Mouse (Mus musculus): ENCODE measurements around the gene Slmap. TPM values are rescaled to one million over a fixed set of nuclear protein-coding genes. Genes with fewer than 3 reads are reported as not detected.

Slmap gene
- polyA plus RNA-seq, 1 experiment from 2014 or later = 24.0 TPM

GRCm38 (mm10) chr14:26450036-26450800 lies 84.5 kb downstream of the Slmap start:
- Histone ChIP-seq H3K4me1 (peaks cover 8% of the 10 kb centered on the region), H3K9me3 (no peaks in the 10 kb centered on the region), H3K9ac (peak overlapping the region; percentile 21; the same call in 1 of the 2 replicates), H3K27me3 (replicated peaks) (no peaks in the 10 kb centered on the region), H3K4me2 (replicated peaks) (peak overlapping the region; percentile 22), H3K36me3 (no peaks in the 10 kb centered on the region), H3K4me3 (no peak overlapping the region), H3K27ac (no peak overlapping the region)
- 18% methylated on average over 16 of the region's 16 CpGs for WGBS
- ATAC-seq (ENCODE audit: low FRiP score, low read depth) = no peak

- H3K9ac ChIP-seq = no peak overlapping the region
- no peaks in the 10 kb centered on the region for H3K9me3 ChIP-seq
- H3K4me2 ChIP-seq (replicated peaks) = no peak overlapping the region
- WGBS = 82% methylated on average over 4 of the region's 4 CpGs
- no peaks in the 10 kb centered on the region for H3K36me3 ChIP-seq
- H3K4me1 ChIP-seq = peaks cover 8% of the 10 kb centered on the region
- H3K27me3 ChIP-seq (replicated peaks) = no peaks in the 10 kb centered on the region
- ATAC-seq (ENCODE audit: low FRiP score, low read depth) = no peak
- H3K27ac ChIP-seq = no peak overlapping the region
- H3K4me3 ChIP-seq = no peak overlapping the region
Measured at GRCm38 (mm10) chr14:26448581-26448980, 86.2 kb downstream of the Slmap start.

- Histone ChIP-seq H3K4me2 (replicated peaks) (no peak overlapping the region), H3K9me3 (no peaks in the 10 kb centered on the region), H3K36me3 (no peaks in the 10 kb centered on the region), H3K4me1 (peaks cover 8% of the 10 kb centered on the region), H3K4me3 (no peak overlapping the region), H3K27ac (no peak overlapping the region), H3K27me3 (replicated peaks) (no peaks in the 10 kb centered on the region), H3K9ac (no peak overlapping the region)
- ATAC-seq (ENCODE audit: low FRiP score, low read depth) = no peak
- WGBS = 95% methylated on average over 2 of the region's 2 CpGs
Measured at GRCm38 (mm10) chr14:26447223-26447622, 87.5 kb downstream of the Slmap start.

- 90% methylated on average over 3 of the region's 3 CpGs for WGBS
- Histone ChIP-seq H3K9me3 (no peaks in the 10 kb centered on the region), H3K4me3 (no peak overlapping the region), H3K9ac (no peak overlapping the region), H3K4me1 (peaks cover 8% of the 10 kb centered on the region), H3K27ac (no peak overlapping the region), H3K27me3 (replicated peaks) (no peaks in the 10 kb centered on the region), H3K4me2 (replicated peaks) (no peak overlapping the region), H3K36me3 (no peaks in the 10 kb centered on the region)
- no peak for ATAC-seq (ENCODE audit: low FRiP score, low read depth)
Measured at GRCm38 (mm10) chr14:26446538-26446937, 88.2 kb downstream of the Slmap start.

GRCm38 (mm10) chr14:26442534-26442933 lies 92.2 kb downstream of the Slmap start:
- 79% methylated on average over 6 of the region's 6 CpGs for WGBS
- Histone ChIP-seq H3K4me1 (no peaks in the 10 kb centered on the region), H3K27me3 (replicated peaks) (no peaks in the 10 kb centered on the region), H3K9me3 (no peaks in the 10 kb centered on the region), H3K36me3 (0 out of 2 replicates have a peak, but pooled peaks cover 2% of the 10 kb centered on the region), H3K27ac (no peak overlapping the region), H3K4me3 (no peak overlapping the region), H3K4me2 (replicated peaks) (no peak overlapping the region), H3K9ac (no peak overlapping the region)
- no peak for ATAC-seq (ENCODE audit: low FRiP score, low read depth)

DNA sequence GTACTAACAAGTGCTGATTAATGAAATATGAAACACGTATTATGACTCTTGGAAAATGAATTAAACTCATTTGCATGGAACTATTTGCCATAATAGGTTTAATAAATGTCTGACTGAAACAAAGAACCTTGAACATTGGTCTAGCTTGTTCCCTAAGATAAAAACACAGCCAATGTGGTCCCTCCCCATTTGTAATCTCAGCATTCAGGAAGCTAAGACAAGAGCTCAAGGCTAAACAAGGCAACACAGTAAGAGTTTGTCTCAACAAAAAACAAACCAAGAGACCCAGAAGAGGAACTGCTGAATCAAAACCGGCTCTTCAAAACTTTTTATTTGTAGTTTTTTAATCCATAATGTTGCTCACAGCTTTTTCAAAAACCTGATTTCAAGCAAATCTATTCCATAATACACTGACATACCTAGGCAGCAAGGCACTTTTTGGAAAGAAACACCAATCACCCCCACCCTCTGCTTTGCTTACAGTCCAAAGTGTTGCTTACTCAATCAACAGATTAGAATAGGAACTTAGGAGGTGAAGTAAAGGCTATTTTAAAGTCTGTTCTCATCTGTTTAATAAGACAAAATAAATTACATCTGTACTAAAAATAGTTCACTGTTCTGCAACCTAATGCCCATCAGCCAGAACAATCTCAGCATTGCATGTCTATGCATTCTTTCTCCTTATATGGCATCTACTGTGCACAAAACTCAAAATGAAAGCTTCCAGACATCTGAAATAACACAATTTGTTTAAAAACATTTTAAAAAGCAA lies 93.5 kb downstream of the Slmap start:
- Histone ChIP-seq H3K36me3 (peaks cover 5% of the 10 kb centered on the region; the same call in 1 of the 2 replicates), H3K4me2 (replicated peaks) (no peak overlapping the region), H3K4me3 (no peak overlapping the region), H3K27ac (no peak overlapping the region), H3K9ac (no peak overlapping the region), H3K4me1 (no peaks in the 10 kb centered on the region), H3K9me3 (no peaks in the 10 kb centered on the region), H3K27me3 (replicated peaks) (no peaks in the 10 kb centered on the region)
- ATAC-seq (ENCODE audit: low FRiP score, low read depth) = no peak
- WGBS = 93% methylated on average over 2 of the region's 2 CpGs

DNA sequence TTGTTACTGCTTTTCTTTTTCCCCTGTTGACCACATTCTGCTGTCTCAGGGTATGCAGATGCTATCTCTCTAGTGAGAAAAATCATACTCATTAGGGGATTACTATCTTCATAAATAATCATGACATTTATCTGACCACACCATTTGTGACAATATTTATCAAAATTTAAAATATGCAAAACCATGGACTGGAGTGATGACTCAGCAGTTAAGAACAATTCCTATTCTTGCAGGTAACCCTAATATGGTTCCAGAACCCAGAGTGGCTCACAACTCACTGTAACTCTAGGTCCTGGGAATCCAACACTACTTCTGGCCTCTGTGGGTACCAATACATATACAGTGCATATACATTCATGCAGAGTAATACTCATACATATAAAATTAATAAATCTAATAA lies 94.7 kb downstream of the Slmap start:
- no peaks in the 10 kb centered on the region for H3K27me3 ChIP-seq (replicated peaks)
- no peaks in the 10 kb centered on the region for H3K4me1 ChIP-seq
- no peak overlapping the region for H3K27ac ChIP-seq
- no peaks in the 10 kb centered on the region for H3K9me3 ChIP-seq
- H3K9ac ChIP-seq = no peak overlapping the region
- no peak for ATAC-seq (ENCODE audit: low FRiP score, low read depth)
- H3K4me2 ChIP-seq (replicated peaks) = no peak overlapping the region
- peaks cover 11% of the 10 kb centered on the region for H3K36me3 ChIP-seq
- no peak overlapping the region for H3K4me3 ChIP-seq

DNA sequence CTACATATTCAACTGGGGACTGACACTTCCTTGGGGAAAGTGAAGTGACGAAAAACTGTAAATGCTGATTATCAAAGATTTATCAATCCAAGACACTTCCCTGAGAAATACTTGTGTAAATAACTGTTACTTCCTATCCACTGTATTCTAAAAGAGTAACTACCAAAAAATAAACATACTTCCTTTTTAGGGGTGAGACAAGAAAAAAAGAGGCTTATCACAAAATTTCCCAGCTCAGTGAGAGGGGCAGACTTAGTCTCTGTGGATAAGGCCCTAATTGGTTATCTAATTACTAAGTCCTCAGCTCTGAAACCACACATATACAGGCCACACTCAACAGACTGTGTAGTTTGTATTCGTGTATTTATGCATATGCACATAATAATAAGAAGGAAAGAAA lies 97.0 kb downstream of the Slmap start:
- H3K9me3 ChIP-seq = no peaks in the 10 kb centered on the region
- H3K4me3 ChIP-seq = no peak overlapping the region
- H3K27me3 ChIP-seq (replicated peaks) = no peaks in the 10 kb centered on the region
- WGBS = 86% methylated on average over 2 of the region's 2 CpGs
- H3K27ac ChIP-seq = no peak overlapping the region
- no peak overlapping the region for H3K4me2 ChIP-seq (replicated peaks)
- no peaks in the 10 kb centered on the region for H3K4me1 ChIP-seq
- H3K36me3 ChIP-seq = peaks cover 11% of the 10 kb centered on the region
- H3K9ac ChIP-seq = no peak overlapping the region
- no peak for ATAC-seq (ENCODE audit: low FRiP score, low read depth)

GRCm38 (mm10) chr14:26436304-26436703 lies 98.4 kb downstream of the Slmap start:
- no peak overlapping the region for H3K9ac ChIP-seq
- H3K27me3 ChIP-seq (replicated peaks) = no peaks in the 10 kb centered on the region
- H3K4me3 ChIP-seq = no peak overlapping the region
- no peaks in the 10 kb centered on the region for H3K9me3 ChIP-seq
- H3K27ac ChIP-seq = no peak overlapping the region
- H3K4me1 ChIP-seq = no peaks in the 10 kb centered on the region
- H3K4me2 ChIP-seq (replicated peaks) = no peak overlapping the region
- no peak for ATAC-seq (ENCODE audit: low FRiP score, low read depth)
- H3K36me3 ChIP-seq = peaks cover 11% of the 10 kb centered on the region

- 69% methylated on average over 2 of the region's 2 CpGs for WGBS
- H3K36me3 ChIP-seq = peaks cover 11% of the 10 kb centered on the region
- H3K27me3 ChIP-seq (replicated peaks) = no peaks in the 10 kb centered on the region
- H3K9me3 ChIP-seq = no peaks in the 10 kb centered on the region
- H3K27ac ChIP-seq = no peak overlapping the region
- no peak overlapping the region for H3K9ac ChIP-seq
- no peaks in the 10 kb centered on the region for H3K4me1 ChIP-seq
- H3K4me2 ChIP-seq (replicated peaks) = no peak overlapping the region
- ATAC-seq (ENCODE audit: low FRiP score, low read depth) = no peak
- no peak overlapping the region for H3K4me3 ChIP-seq
Measured at GRCm38 (mm10) chr14:26432320-26432719, 102.4 kb downstream of the Slmap start.

- 90% methylated on average over 2 of the region's 2 CpGs for WGBS
- no peak overlapping the region for H3K27ac ChIP-seq
Measured at GRCm38 (mm10) chr14:26431919-26432318, 102.8 kb downstream of the Slmap start.

GRCm38 (mm10) chr14:26420231-26420630 lies 114.5 kb downstream of the Slmap start:
- H3K27ac ChIP-seq = no peak overlapping the region
- no peaks in the 10 kb centered on the region for H3K27me3 ChIP-seq (replicated peaks)
- no peaks in the 10 kb centered on the region for H3K4me1 ChIP-seq
- H3K4me2 ChIP-seq (replicated peaks) = no peak overlapping the region
- no peak overlapping the region for H3K9ac ChIP-seq
- 84% methylated on average over 2 of the region's 2 CpGs for WGBS
- H3K36me3 ChIP-seq = peaks cover 22% of the 10 kb centered on the region
- no peak for ATAC-seq (ENCODE audit: low FRiP score, low read depth)
- no peaks in the 10 kb centered on the region for H3K9me3 ChIP-seq
- no peak overlapping the region for H3K4me3 ChIP-seq

More at GRCm38 (mm10) chr14:26431919-26432318, 102.8 kb downstream of the Slmap start:
- H3K9ac ChIP-seq = no peak overlapping the region
- H3K4me2 ChIP-seq (replicated peaks) = no peak overlapping the region
- H3K27me3 ChIP-seq (replicated peaks) = no peaks in the 10 kb centered on the region
- ATAC-seq (ENCODE audit: low FRiP score, low read depth) = no peak
- H3K36me3 ChIP-seq = peaks cover 15% of the 10 kb centered on the region
- H3K4me1 ChIP-seq = no peaks in the 10 kb centered on the region
- H3K4me3 ChIP-seq = no peak overlapping the region
- H3K9me3 ChIP-seq = no peaks in the 10 kb centered on the region

All from neural tube, embryonic 12.5 days (tissue).